Mouse (Mus musculus): ENCODE results near the gene Ffar4. TPM values are rescaled to one million over a fixed set of nuclear protein-coding genes. Genes with fewer than 3 reads are reported as not detected.
A peak's percentile ranks its signal among the peaks of the same experiment; 100 is the strongest.

The Ffar4 gene
- polyA plus RNA-seq, 1 experiment from 2014 or later, result 5.3 TPM

- Histone ChIP-seq H3K4me3 (replicated peaks; ENCODE audit: low read length) (no peak overlapping the region), H3K27ac (ENCODE audit: low read length) (no peak overlapping the region), H3K36me3 (ENCODE audit: control insufficient read depth, insufficient read depth, low read length) (0 out of 2 replicates have a peak, but pooled peaks cover 8% of the 10 kb centered on the region), H3K27me3 (ENCODE audit: control insufficient read depth, insufficient read depth, low read length) (no peaks in the 10 kb centered on the region), H3K4me2 (ENCODE audit: low read depth, low read length) (no peak overlapping the region), H3K9me3 (replicated peaks; ENCODE audit: control insufficient read depth, low read length) (no peaks in the 10 kb centered on the region), H3K4me1 (ENCODE audit: control insufficient read depth, insufficient read depth, low read length) (no peaks in the 10 kb centered on the region), H3K9ac (ENCODE audit: low read length) (no peak overlapping the region)
- ATAC-seq (ENCODE audit: insufficient read depth, low FRiP score), result no peak
- WGBS, result 83% methylated on average over 3 of the region's 3 CpGs
Observed at GRCm38 (mm10) chr19:38063201-38063600, 33.7 kb upstream of the Ffar4 start.

GRCm38 (mm10) chr19:38064051-38064450 is 32.8 kb upstream of the Ffar4 start:
- no peak for ATAC-seq (ENCODE audit: insufficient read depth, low FRiP score)
- 0 out of 2 replicates have a peak, but pooled peaks cover 8% of the 10 kb centered on the region for H3K36me3 ChIP-seq (ENCODE audit: control insufficient read depth, insufficient read depth, low read length)
- no peak overlapping the region for H3K4me2 ChIP-seq (ENCODE audit: low read depth, low read length)
- H3K9me3 ChIP-seq (replicated peaks; ENCODE audit: control insufficient read depth, low read length), result no peaks in the 10 kb centered on the region
- no peak overlapping the region for H3K9ac ChIP-seq (ENCODE audit: low read length)
- H3K4me1 ChIP-seq (ENCODE audit: control insufficient read depth, insufficient read depth, low read length), result no peaks in the 10 kb centered on the region
- H3K27ac ChIP-seq (ENCODE audit: low read length), result no peak overlapping the region
- H3K27me3 ChIP-seq (ENCODE audit: control insufficient read depth, insufficient read depth, low read length), result no peaks in the 10 kb centered on the region
- no peak overlapping the region for H3K4me3 ChIP-seq (replicated peaks; ENCODE audit: low read length)
- WGBS, result 95% methylated on average over 1 of the region's 1 CpGs

GRCm38 (mm10) chr19:38073226-38073625 is 23.6 kb upstream of the Ffar4 start:
- Histone ChIP-seq H3K4me2 (ENCODE audit: low read depth, low read length) (no peak overlapping the region), H3K4me1 (ENCODE audit: control insufficient read depth, insufficient read depth, low read length) (no peaks in the 10 kb centered on the region), H3K27me3 (ENCODE audit: control insufficient read depth, insufficient read depth, low read length) (no peaks in the 10 kb centered on the region), H3K36me3 (ENCODE audit: control insufficient read depth, insufficient read depth, low read length) (peaks cover 13% of the 10 kb centered on the region; the same call in 1 of the 2 replicates), H3K4me3 (replicated peaks; ENCODE audit: low read length) (no peak overlapping the region), H3K27ac (ENCODE audit: low read length) (no peak overlapping the region), H3K9me3 (replicated peaks; ENCODE audit: control insufficient read depth, low read length) (no peaks in the 10 kb centered on the region), H3K9ac (ENCODE audit: low read length) (no peak overlapping the region)
- no peak for ATAC-seq (ENCODE audit: insufficient read depth, low FRiP score)
- WGBS, result 87% methylated on average over 5 of the region's 5 CpGs

- no peaks in the 10 kb centered on the region for H3K4me1 ChIP-seq (ENCODE audit: control insufficient read depth, insufficient read depth, low read length)
- H3K27me3 ChIP-seq (ENCODE audit: control insufficient read depth, insufficient read depth, low read length), result no peaks in the 10 kb centered on the region
Observed at GRCm38 (mm10) chr19:38075051-38075450, 21.8 kb upstream of the Ffar4 start.

GRCm38 (mm10) chr19:38076251-38076650 is 20.6 kb upstream of the Ffar4 start:
- H3K4me3 ChIP-seq (replicated peaks; ENCODE audit: low read length), result no peak overlapping the region
- H3K27me3 ChIP-seq (ENCODE audit: control insufficient read depth, insufficient read depth, low read length), result no peaks in the 10 kb centered on the region
- no peak overlapping the region for H3K9ac ChIP-seq (ENCODE audit: low read length)
- no peak overlapping the region for H3K4me2 ChIP-seq (ENCODE audit: low read depth, low read length)
- no peaks in the 10 kb centered on the region for H3K4me1 ChIP-seq (ENCODE audit: control insufficient read depth, insufficient read depth, low read length)
- H3K27ac ChIP-seq (ENCODE audit: low read length), result no peak overlapping the region
- no peaks in the 10 kb centered on the region for H3K9me3 ChIP-seq (replicated peaks; ENCODE audit: control insufficient read depth, low read length)
- WGBS, result 67% methylated on average over 2 of the region's 2 CpGs
- H3K36me3 ChIP-seq (ENCODE audit: control insufficient read depth, insufficient read depth, low read length), result 0 out of 2 replicates have a peak, but pooled peaks cover 7% of the 10 kb centered on the region
- no peak for ATAC-seq (ENCODE audit: insufficient read depth, low FRiP score)

More at GRCm38 (mm10) chr19:38075051-38075450, 21.8 kb upstream of the Ffar4 start:
- no peak overlapping the region for H3K4me3 ChIP-seq (replicated peaks; ENCODE audit: low read length)
- 80% methylated on average over 11 of the region's 11 CpGs for WGBS
- peaks cover 12% of the 10 kb centered on the region; the same call in 1 of the 2 replicates for H3K36me3 ChIP-seq (ENCODE audit: control insufficient read depth, insufficient read depth, low read length)
- H3K4me2 ChIP-seq (ENCODE audit: low read depth, low read length), result no peak overlapping the region
- H3K27ac ChIP-seq (ENCODE audit: low read length), result no peak overlapping the region
- H3K9me3 ChIP-seq (replicated peaks; ENCODE audit: control insufficient read depth, low read length), result no peaks in the 10 kb centered on the region
- H3K9ac ChIP-seq (ENCODE audit: low read length), result no peak overlapping the region
- ATAC-seq (ENCODE audit: insufficient read depth, low FRiP score), result no peak

- H3K4me3 ChIP-seq (replicated peaks; ENCODE audit: low read length), result no peak overlapping the region
- H3K9ac ChIP-seq (ENCODE audit: low read length), result no peak overlapping the region
- H3K4me1 ChIP-seq (ENCODE audit: control insufficient read depth, insufficient read depth, low read length), result no peaks in the 10 kb centered on the region
- H3K36me3 ChIP-seq (ENCODE audit: control insufficient read depth, insufficient read depth, low read length), result 0 out of 2 replicates have a peak, but pooled peaks cover 4% of the 10 kb centered on the region
- no peaks in the 10 kb centered on the region for H3K9me3 ChIP-seq (replicated peaks; ENCODE audit: control insufficient read depth, low read length)
- no peaks in the 10 kb centered on the region for H3K27me3 ChIP-seq (ENCODE audit: control insufficient read depth, insufficient read depth, low read length)
- no peak for ATAC-seq (ENCODE audit: insufficient read depth, low FRiP score)
- H3K4me2 ChIP-seq (ENCODE audit: low read depth, low read length), result no peak overlapping the region
- WGBS, result 57% methylated on average over 3 of the region's 3 CpGs
- no peak overlapping the region for H3K27ac ChIP-seq (ENCODE audit: low read length)
Observed at GRCm38 (mm10) chr19:38077851-38078540, 18.9 kb upstream of the Ffar4 start.

GRCm38 (mm10) chr19:38081361-38081760 is 15.5 kb upstream of the Ffar4 start:
- Histone ChIP-seq H3K4me3 (replicated peaks; ENCODE audit: low read length) (no peak overlapping the region), H3K27ac (ENCODE audit: low read length) (no peak overlapping the region), H3K9ac (ENCODE audit: low read length) (no peak overlapping the region), H3K4me2 (ENCODE audit: low read depth, low read length) (no peak overlapping the region), H3K9me3 (replicated peaks; ENCODE audit: control insufficient read depth, low read length) (no peaks in the 10 kb centered on the region), H3K36me3 (ENCODE audit: control insufficient read depth, insufficient read depth, low read length) (no peaks in the 10 kb centered on the region), H3K27me3 (ENCODE audit: control insufficient read depth, insufficient read depth, low read length) (no peaks in the 10 kb centered on the region), H3K4me1 (ENCODE audit: control insufficient read depth, insufficient read depth, low read length) (no peaks in the 10 kb centered on the region)
- WGBS, result 78% methylated on average over 3 of the region's 3 CpGs
- no peak for ATAC-seq (ENCODE audit: insufficient read depth, low FRiP score)

- Histone ChIP-seq H3K9ac (ENCODE audit: low read length) (no peak overlapping the region), H3K4me1 (ENCODE audit: control insufficient read depth, insufficient read depth, low read length) (no peaks in the 10 kb centered on the region; the same call in 1 of the 2 replicates), H3K36me3 (ENCODE audit: control insufficient read depth, insufficient read depth, low read length) (no peaks in the 10 kb centered on the region), H3K27ac (ENCODE audit: low read length) (peak overlapping the region; percentile 72), H3K9me3 (replicated peaks; ENCODE audit: control insufficient read depth, low read length) (no peaks in the 10 kb centered on the region), H3K4me3 (replicated peaks; ENCODE audit: low read length) (no peak overlapping the region), H3K4me2 (ENCODE audit: low read depth, low read length) (no peak overlapping the region), H3K27me3 (ENCODE audit: control insufficient read depth, insufficient read depth, low read length) (no peaks in the 10 kb centered on the region)
- 22% methylated on average over 5 of the region's 5 CpGs for WGBS
- peak; percentile 63; the same call in 1 of the 2 replicates for ATAC-seq (ENCODE audit: insufficient read depth, low FRiP score)
Observed at GRCm38 (mm10) chr19:38082931-38083525, 13.8 kb upstream of the Ffar4 start.

- Histone ChIP-seq H3K4me3 (replicated peaks; ENCODE audit: low read length) (no peak overlapping the region), H3K4me1 (ENCODE audit: control insufficient read depth, insufficient read depth, low read length) (no peaks in the 10 kb centered on the region; the same call in 1 of the 2 replicates), H3K36me3 (ENCODE audit: control insufficient read depth, insufficient read depth, low read length) (no peaks in the 10 kb centered on the region), H3K27me3 (ENCODE audit: control insufficient read depth, insufficient read depth, low read length) (no peaks in the 10 kb centered on the region), H3K9me3 (replicated peaks; ENCODE audit: control insufficient read depth, low read length) (no peaks in the 10 kb centered on the region), H3K9ac (ENCODE audit: low read length) (no peak overlapping the region), H3K4me2 (ENCODE audit: low read depth, low read length) (no peak overlapping the region), H3K27ac (ENCODE audit: low read length) (no peak overlapping the region)
- ATAC-seq (ENCODE audit: insufficient read depth, low FRiP score), result no peak
- WGBS, result 87% methylated on average over 4 of the region's 4 CpGs
Observed at GRCm38 (mm10) chr19:38085841-38086240, 11.0 kb upstream of the Ffar4 start.

Measured in stomach, embryonic 16.5 days (tissue).